Mouse (Mus musculus): Measurements from ENCODE around the gene Srp68. TPM values are rescaled to one million over a fixed set of nuclear protein-coding genes. Genes with fewer than 3 reads are reported as not detected.

The Srp68 gene
- polyA plus RNA-seq, 1 experiment from 2014 or later: 64.4 TPM

- peaks cover 10% of the 10 kb centered on the region for H3K36me3 ChIP-seq
- no peak overlapping the region for H3K4me3 ChIP-seq
- 79% methylated on average over 13 of the region's 13 CpGs for WGBS
- no peaks in the 10 kb centered on the region for H3K9me3 ChIP-seq
- no peaks in the 10 kb centered on the region for H3K27me3 ChIP-seq
- no peak overlapping the region for H3K27ac ChIP-seq (replicated peaks)
- no peak overlapping the region for H3K4me2 ChIP-seq
- ATAC-seq (ENCODE audit: low read depth): no peak
- peaks cover 11% of the 10 kb centered on the region for H3K4me1 ChIP-seq (replicated peaks)
- no peak overlapping the region for H3K9ac ChIP-seq
Measured at GRCm38 (mm10) chr11:116213877-116214510, 60.0 kb downstream of the Srp68 start.

- Histone ChIP-seq H3K4me3 (no peak overlapping the region), H3K4me2 (no peak overlapping the region), H3K27me3 (no peaks in the 10 kb centered on the region), H3K36me3 (peaks cover 14% of the 10 kb centered on the region), H3K9me3 (no peaks in the 10 kb centered on the region), H3K4me1 (replicated peaks) (no peaks in the 10 kb centered on the region), H3K27ac (replicated peaks) (no peak overlapping the region), H3K9ac (no peak overlapping the region)
- no peak for ATAC-seq (ENCODE audit: low read depth)
- WGBS: 93% methylated on average over 6 of the region's 6 CpGs
Measured at GRCm38 (mm10) chr11:116212847-116213246, 61.2 kb downstream of the Srp68 start.

DNA sequence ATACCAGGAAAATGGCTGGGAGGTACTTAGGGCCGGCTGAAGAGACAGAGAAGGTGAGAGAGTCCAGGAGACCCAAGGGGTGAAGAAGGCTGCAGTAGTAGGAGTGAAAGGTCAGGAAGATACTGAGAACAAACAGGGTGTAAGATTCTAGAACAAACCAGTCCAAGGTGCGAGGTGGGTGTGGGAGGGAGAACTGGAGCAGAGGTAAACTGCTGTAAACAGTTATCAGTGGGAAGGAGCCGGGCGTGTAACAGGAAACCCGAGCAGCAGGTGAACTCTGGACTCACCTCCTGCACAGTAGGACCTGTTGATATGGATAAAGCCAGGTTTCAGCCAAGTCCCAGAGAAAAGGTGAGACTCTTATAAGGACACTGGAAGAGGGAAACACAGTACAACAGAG, 63.3 kb downstream of the Srp68 start:
- no peak overlapping the region for H3K9ac ChIP-seq
- H3K4me2 ChIP-seq: no peak overlapping the region
- H3K36me3 ChIP-seq: peaks cover 35% of the 10 kb centered on the region
- 76% methylated on average over 5 of the region's 5 CpGs for WGBS
- H3K27me3 ChIP-seq: no peaks in the 10 kb centered on the region
- H3K4me1 ChIP-seq (replicated peaks): no peaks in the 10 kb centered on the region
- H3K27ac ChIP-seq (replicated peaks): no peak overlapping the region
- ATAC-seq (ENCODE audit: low read depth): no peak
- no peaks in the 10 kb centered on the region for H3K9me3 ChIP-seq
- H3K4me3 ChIP-seq: no peak overlapping the region

DNA sequence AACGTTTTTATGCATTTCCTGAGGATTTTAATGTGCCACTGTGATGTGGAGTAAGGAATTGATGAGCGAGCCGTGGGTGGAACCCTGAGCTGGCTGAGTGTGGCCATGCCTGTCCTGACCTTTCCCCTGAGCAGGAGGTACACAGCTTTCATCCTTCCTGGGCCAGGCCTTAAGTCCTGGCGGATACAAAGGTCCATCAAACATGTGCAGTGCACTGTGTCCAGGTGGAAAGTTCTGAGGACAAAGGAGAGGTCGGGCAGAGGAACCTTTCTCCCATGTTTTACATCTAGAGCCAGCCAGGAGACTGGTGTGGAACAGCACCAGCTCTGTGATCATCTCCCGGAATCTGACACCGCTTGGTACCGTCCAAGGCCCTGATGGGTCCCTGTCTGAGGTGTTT, 64.8 kb downstream of the Srp68 start:
- ATAC-seq (ENCODE audit: low read depth): no peak
- Histone ChIP-seq H3K4me3 (no peak overlapping the region), H3K9ac (no peak overlapping the region), H3K27ac (replicated peaks) (no peak overlapping the region), H3K4me2 (no peak overlapping the region), H3K27me3 (no peaks in the 10 kb centered on the region), H3K9me3 (no peaks in the 10 kb centered on the region), H3K36me3 (peaks cover 45% of the 10 kb centered on the region), H3K4me1 (replicated peaks) (no peaks in the 10 kb centered on the region)
- 83% methylated on average over 8 of the region's 8 CpGs for WGBS

- Histone ChIP-seq H3K36me3 (peaks cover 45% of the 10 kb centered on the region), H3K4me2 (no peak overlapping the region), H3K4me3 (no peak overlapping the region), H3K27ac (replicated peaks) (no peak overlapping the region), H3K4me1 (replicated peaks) (no peaks in the 10 kb centered on the region), H3K9me3 (no peaks in the 10 kb centered on the region), H3K27me3 (no peaks in the 10 kb centered on the region), H3K9ac (no peak overlapping the region)
- ATAC-seq (ENCODE audit: low read depth): no peak
- WGBS: 87% methylated on average over 3 of the region's 3 CpGs
Measured at GRCm38 (mm10) chr11:116208660-116209059, 65.4 kb downstream of the Srp68 start.

GRCm38 (mm10) chr11:116206678-116207077, 67.3 kb downstream of the Srp68 start:
- no peak overlapping the region for H3K4me2 ChIP-seq
- no peak overlapping the region for H3K27ac ChIP-seq (replicated peaks)
- no peak overlapping the region for H3K4me3 ChIP-seq
- 71% methylated on average over 4 of the region's 4 CpGs for WGBS
- no peak overlapping the region for H3K9ac ChIP-seq
- H3K9me3 ChIP-seq: no peaks in the 10 kb centered on the region
- no peaks in the 10 kb centered on the region for H3K4me1 ChIP-seq (replicated peaks)
- H3K36me3 ChIP-seq: peaks cover 49% of the 10 kb centered on the region
- no peaks in the 10 kb centered on the region for H3K27me3 ChIP-seq
- no peak for ATAC-seq (ENCODE audit: low read depth)

GRCm38 (mm10) chr11:116203150-116203549, 70.9 kb downstream of the Srp68 start:
- no peak overlapping the region for H3K27ac ChIP-seq (replicated peaks)
- H3K4me3 ChIP-seq: no peak overlapping the region
- H3K9ac ChIP-seq: no peak overlapping the region
- no peaks in the 10 kb centered on the region for H3K27me3 ChIP-seq
- no peaks in the 10 kb centered on the region for H3K9me3 ChIP-seq
- no peak for ATAC-seq (ENCODE audit: low read depth)
- 88% methylated on average over 3 of the region's 3 CpGs for WGBS
- peaks cover 42% of the 10 kb centered on the region for H3K36me3 ChIP-seq
- H3K4me1 ChIP-seq (replicated peaks): peaks cover 9% of the 10 kb centered on the region
- H3K4me2 ChIP-seq: no peak overlapping the region

DNA sequence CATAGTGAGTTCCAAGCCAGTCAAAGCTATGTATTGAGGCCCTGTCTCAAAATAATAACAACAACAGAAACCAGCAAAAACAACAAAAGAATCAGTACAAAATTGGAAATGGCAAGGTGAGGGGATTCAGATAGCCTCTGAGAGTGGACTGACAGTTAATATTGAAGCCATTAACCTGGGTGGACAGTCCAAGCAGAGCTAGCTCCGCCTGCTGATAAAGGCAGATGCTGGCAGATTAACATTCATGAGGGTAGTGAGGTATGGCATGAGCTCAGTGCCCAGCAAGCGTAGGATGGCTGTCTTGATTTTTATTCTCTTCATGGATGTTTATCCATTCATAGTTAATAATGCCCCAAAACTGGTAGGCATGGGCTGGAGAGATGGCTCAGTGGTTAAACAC, 72.9 kb downstream of the Srp68 start:
- H3K27me3 ChIP-seq: no peaks in the 10 kb centered on the region
- H3K4me2 ChIP-seq: no peak overlapping the region
- WGBS: 86% methylated on average over 2 of the region's 2 CpGs
- H3K4me1 ChIP-seq (replicated peaks): peaks cover 27% of the 10 kb centered on the region
- H3K4me3 ChIP-seq: no peak overlapping the region
- no peak overlapping the region for H3K9ac ChIP-seq
- H3K36me3 ChIP-seq: peaks cover 33% of the 10 kb centered on the region
- ATAC-seq (ENCODE audit: low read depth): no peak
- H3K27ac ChIP-seq (replicated peaks): no peak overlapping the region
- no peaks in the 10 kb centered on the region for H3K9me3 ChIP-seq

DNA sequence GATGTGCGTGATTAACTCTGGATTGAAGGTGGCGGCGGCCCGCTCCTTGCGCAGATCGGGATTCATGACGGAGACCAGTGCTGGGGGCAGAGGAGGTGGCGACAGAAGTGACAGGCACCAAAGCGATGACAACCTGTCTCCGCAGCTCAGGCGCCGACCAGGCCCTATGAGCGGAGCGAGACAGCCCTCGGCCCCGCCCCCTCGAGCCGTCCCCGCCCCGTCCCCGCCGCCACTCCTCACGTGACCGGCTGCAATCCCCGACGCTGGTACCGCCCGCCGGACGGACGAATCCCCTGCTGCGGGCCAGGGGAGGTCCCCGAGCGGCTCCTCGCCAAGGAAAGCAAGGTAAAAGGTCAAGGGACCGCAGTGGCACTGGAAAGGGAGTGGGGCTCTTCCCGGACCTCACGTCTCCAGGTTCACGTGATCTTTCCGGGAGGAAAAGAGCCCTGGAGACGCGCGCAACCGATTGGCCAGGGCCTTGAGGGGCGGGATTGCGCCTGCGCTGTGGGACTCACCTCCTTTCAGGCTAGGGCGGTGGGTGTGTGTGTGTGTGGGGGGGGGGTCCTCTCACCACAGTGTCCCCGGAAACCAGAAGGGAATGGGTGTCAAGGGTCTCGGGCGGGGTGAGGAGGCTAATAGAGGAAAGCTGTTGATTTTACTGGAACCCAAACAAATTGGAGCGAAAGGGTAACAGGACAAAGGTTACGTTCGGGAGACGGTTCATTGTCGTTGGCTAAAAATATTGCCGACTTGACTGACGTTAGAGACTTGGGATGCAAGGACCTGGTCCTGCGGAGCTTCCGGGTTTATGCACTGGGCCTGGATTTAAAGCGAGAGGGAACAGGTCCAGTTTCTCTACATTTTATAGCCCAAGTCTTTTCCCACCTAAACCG, 75.1 kb downstream of the Srp68 start, which contains the start of the genes Ten1 and Acox1:
Gene Ten1, plus strand, starts transcription at position 217 of the 893 bp plus-strand sequence.
Gene Acox1, minus strand, starts transcription at position 407 of the 893 bp plus-strand sequence.
- H3K36me3 ChIP-seq: peaks cover 32% of the 10 kb centered on the region
- H3K27me3 ChIP-seq: no peaks in the 10 kb centered on the region
- H3K4me2 ChIP-seq: peak within 1 kb of the TSS; percentile 71
- peak within 1 kb of the TSS; percentile 97 for H3K27ac ChIP-seq (replicated peaks)
- WGBS: under 1% methylated on average over 62 of the region's 62 CpGs
- no peaks in the 10 kb centered on the region for H3K9me3 ChIP-seq
- H3K9ac ChIP-seq: peak within 1 kb of the TSS; percentile 88
- peak within 1 kb of the TSS; percentile 72 for H3K4me3 ChIP-seq
- ATAC-seq (ENCODE audit: low read depth): peak; percentile 99
- peaks cover 42% of the 10 kb centered on the region for H3K4me1 ChIP-seq (replicated peaks)

GRCm38 (mm10) chr11:116198132-116198531, 75.9 kb downstream of the Srp68 start:
- ATAC-seq (ENCODE audit: low read depth): peak; percentile 1; the same call in 1 of the 2 replicates
- 24% methylated on average over 13 of the region's 13 CpGs for WGBS

DNA sequence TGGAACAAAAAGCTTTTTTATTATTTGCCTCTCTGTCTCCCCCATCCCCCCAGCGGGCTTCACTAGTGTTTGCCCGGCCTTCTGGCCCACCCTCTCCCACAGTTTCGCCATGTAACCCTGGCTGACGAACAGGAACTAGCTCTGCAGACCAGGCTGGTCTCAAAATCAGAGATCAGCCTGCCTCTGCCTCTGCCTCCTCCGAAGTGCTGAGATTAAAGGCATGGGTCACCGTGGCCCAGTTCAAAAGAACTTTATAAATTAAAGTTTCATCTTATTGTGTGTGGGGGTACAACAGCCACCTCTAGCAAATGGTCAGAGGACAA, 76.5 kb downstream of the Srp68 start:
- 87% methylated on average over 6 of the region's 6 CpGs for whole genome bisulfite sequencing

More at GRCm38 (mm10) chr11:116198132-116198531, 75.9 kb downstream of the Srp68 start:
- Histone ChIP-seq H3K27ac (replicated peaks) (peak overlapping the region; percentile 97), H3K4me1 (replicated peaks) (peaks cover 42% of the 10 kb centered on the region), H3K9ac (peak overlapping the region; percentile 88), H3K27me3 (no peaks in the 10 kb centered on the region), H3K9me3 (no peaks in the 10 kb centered on the region), H3K4me2 (peak overlapping the region; percentile 71), H3K36me3 (peaks cover 30% of the 10 kb centered on the region), H3K4me3 (peak overlapping the region; percentile 72)

GRCm38 (mm10) chr11:116196866-116197583, 77.0 kb downstream of the Srp68 start:
- H3K36me3 ChIP-seq: peaks cover 26% of the 10 kb centered on the region
- H3K4me2 ChIP-seq: peak overlapping the region; percentile 71; the same call in 1 of the 2 replicates
- no peak overlapping the region for H3K9ac ChIP-seq
- peaks cover 42% of the 10 kb centered on the region for H3K4me1 ChIP-seq (replicated peaks)
- ATAC-seq (ENCODE audit: low read depth): no peak
- H3K27ac ChIP-seq (replicated peaks): no peak overlapping the region
- no peaks in the 10 kb centered on the region for H3K9me3 ChIP-seq
- peak overlapping the region; percentile 72; the same call in 1 of the 2 replicates for H3K4me3 ChIP-seq
- WGBS: 93% methylated on average over 18 of the region's 18 CpGs
- no peaks in the 10 kb centered on the region for H3K27me3 ChIP-seq

More for the DNA sequence above, 76.5 kb downstream of the Srp68 start:
- H3K27ac ChIP-seq (replicated peaks): no peak overlapping the region
- ATAC-seq (ENCODE audit: low read depth): no peak
- H3K27me3 ChIP-seq: no peaks in the 10 kb centered on the region
- no peaks in the 10 kb centered on the region for H3K9me3 ChIP-seq
- peaks cover 42% of the 10 kb centered on the region for H3K4me1 ChIP-seq (replicated peaks)
- H3K4me2 ChIP-seq: peak overlapping the region; percentile 71
- peak overlapping the region; percentile 88; the same call in 1 of the 2 replicates for H3K9ac ChIP-seq
- peak overlapping the region; percentile 72 for H3K4me3 ChIP-seq
- peaks cover 29% of the 10 kb centered on the region for H3K36me3 ChIP-seq

Measured in neural tube, embryonic 13.5 days (tissue).